Mouse (Mus musculus) embryo, embryonic 10.5 days (tissue): ENCODE measurements around the gene Eras.
"Not testable (repeated sequence)": the region's sequence is repeated elsewhere in the genome, so short reads cannot be mapped to it uniquely, and the experiment has no call there.

Experiments
- DNase-seq: peaks from one replicate; pipeline ENCODE4 v3.0.0-alpha.2; 2015; ENCODE audit warnings: low spot score

Gene Eras

GRCm38 (mm10) chrX:7910473-7910872 lies 17.9 kb downstream of the Eras start:
- no peak for DNase-seq

DNA sequence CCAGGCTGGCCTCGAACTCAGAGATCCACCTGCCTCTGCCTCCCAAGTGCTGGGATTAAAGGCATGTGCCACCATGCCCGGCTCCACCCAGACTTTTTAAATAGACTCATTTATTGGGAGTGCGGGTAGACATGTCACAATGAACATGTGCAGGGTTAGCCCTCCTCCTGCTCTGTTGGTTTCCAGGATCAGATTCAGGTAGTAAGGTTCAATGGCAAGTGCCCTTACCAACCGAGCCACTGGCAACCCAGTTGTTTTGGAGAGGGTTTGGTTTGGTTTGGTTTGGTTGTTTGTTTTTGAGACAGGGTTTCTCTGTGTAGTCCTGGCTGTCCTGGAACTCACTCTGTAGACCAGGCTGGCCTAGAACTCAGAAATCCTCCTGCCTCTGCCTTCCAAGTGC lies 19.2 kb downstream of the Eras start, which contains the start of gene Gm10490:
TSS of gene Gm10490 (plus strand) at position 301 of the 400 bp plus-strand sequence.
- DNase-seq = not testable (repeated sequence)

DNA sequence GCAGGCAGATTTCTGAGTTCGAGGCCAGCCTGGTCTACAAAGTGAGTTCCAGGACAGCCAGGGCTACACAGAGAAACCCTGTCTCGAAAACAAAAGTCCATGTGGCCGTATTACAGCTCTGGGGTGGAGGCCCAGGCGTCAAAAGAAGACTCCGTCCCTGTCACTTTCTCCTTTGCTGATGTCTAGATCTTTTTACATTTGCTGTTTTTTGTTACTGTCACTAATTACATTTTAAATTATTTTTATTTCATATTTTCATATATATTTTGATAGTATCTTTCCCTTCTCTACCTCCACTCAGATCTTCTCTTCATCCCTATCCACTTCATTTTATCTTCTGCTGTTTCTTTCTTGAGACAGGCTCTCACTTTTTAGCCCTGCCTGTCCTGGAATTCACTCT lies 20.7 kb downstream of the Eras start, which contains the start of gene Gm10491:
TSS of gene Gm10491 (minus strand) at position 101 of the 400 bp plus-strand sequence.
- DNase-seq = no peak

DNA sequence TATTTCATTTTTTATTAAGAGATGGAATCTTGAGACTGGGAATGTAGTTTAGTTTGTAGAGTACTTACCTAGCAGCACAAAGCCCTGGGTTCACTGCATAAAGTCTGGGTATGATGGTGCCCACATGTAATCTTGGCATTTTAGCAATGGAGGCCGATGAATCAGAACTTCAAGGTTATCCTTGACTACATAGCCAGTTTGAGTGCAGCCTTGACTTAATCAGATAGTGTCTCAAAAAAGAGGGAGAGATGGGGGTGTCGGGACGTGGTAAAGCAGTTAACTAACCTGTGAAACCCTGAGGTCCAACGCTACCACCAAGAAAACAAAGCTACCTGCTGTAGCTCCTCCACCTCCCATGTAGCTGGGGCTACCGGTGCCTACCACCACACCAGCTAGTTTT lies 24.0 kb downstream of the Eras start:
- DNase-seq = no peak

- peak; percentile 92 for DNase-seq
Measured at GRCm38 (mm10) chrX:7898880-7899874, 29.2 kb downstream of the Eras start, which contains the start of the genes Pqbp1 and Timm17b. Pqbp1 (minus strand) TSS chrX:7899269. Timm17b (plus strand) TSS chrX:7899357.

- no peak for DNase-seq
Measured at GRCm38 (mm10) chrX:7898211-7898610, 30.2 kb downstream of the Eras start.

- DNase-seq = peak; percentile 91
Measured at GRCm38 (mm10) chrX:7883841-7884567, 44.4 kb downstream of the Eras start, which contains the start of gene Slc35a2. Slc35a2 (plus strand) TSS chrX:7884028.

DNA sequence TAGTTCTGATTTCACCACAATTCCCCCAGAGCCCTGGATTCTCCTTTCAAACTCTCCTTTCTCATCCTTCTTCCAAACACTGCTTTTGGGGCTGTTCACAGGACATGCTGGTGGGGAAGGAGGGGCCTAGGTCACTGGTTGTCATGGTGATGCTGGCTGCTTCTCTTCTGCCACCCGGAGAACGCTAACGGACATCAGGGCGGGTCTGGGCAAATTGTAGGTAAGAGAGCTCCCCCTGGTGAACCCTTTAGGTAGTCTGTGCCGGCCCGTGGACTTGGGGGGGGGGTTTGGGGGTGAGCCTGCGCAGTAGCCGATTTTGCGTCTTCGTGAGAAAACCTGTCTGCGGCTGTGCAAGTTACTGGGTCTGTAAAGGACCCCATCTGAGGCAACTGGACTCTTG lies 48.6 kb downstream of the Eras start:
- DNase-seq = peak; percentile 85

DNA sequence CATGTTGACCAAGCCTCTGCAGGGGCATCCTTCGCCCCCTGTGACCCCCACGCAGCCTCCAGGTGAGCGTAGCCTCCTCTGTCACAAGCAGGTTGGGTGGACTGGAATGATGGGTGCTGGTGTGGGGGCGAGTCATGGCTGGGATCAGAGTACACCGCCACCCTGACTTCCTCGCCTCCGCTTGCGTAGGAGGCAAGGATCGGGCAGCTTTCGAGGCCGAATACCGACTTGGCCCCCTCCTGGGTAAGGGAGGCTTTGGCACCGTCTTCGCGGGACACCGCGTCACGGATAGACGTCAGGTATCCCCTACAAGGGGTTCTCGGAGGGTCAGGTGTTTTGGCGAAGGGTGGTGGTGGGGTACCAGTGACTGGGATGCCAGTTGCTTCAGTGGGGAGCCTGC lies 49.9 kb downstream of the Eras start:
- DNase-seq = no peak

DNA sequence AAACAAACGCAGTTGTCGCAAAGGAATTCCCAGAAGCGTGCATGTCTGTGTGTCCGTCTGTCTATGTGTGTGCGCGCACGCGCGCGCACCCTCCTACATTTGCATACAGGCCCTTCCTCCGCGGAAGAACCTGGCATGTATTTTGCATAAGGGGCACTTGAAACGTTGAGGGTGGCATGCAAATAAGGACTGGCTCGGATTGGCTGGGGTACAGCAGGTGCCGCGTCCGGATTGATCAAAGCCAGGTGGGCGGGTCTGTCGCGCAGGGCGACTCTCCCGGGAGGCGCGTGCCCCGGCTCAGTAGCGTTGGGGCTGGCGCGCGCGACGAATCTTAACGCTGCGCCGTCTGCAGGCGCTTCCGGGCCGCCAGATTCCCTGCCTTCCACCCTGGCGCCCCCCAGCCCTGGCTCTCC lies 50.4 kb downstream of the Eras start, which contains the start of gene Pim2:
TSS of gene Pim2 (plus strand) at position 256 of the 413 bp plus-strand sequence.
- peak; percentile 81 for DNase-seq
